ENCODE assay signal across 12 mouse cellular contexts in the genomic region with DNA sequence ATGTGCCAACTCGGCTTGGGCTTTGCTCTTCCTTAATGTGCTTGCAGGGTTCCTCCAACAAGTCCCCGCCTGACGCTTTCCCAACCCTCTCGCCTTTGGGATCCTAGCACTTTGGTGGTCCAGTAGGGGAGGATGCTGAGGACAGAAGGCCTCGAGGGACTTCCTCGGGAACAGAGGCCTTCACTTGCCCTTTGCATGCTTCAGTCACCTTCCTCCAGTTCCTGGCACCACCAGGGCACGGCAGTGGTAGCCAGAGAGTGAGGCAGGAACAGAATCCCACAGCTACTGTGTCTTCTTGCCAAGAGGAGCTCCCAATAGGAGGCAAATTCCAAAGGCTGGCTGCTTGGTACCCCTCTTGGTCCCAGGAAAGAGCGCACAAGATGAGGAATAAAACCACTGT.
"Had no signal": no experiment of that assay in that cellular context is flagged by ENCODE, and none has a peak within 500 bp of the region (broad histone marks: within the 10 kb centered on the region; RNA-seq: fewer than 3 reads in every experiment).

No protein-coding gene starts in this region.

- DNase-seq: retina, postnatal 1 day; right cerebral cortex, adult 18-20 months; right cerebral cortex, postnatal 14 days; right cerebral cortex, postnatal 25 days; right cerebral cortex, postnatal 4 days; spleen, adult 18-20 months; thymus, adult 18-20 months; thymus, adult 2 months; thymus, postnatal 14 days; thymus, postnatal 25 days; thymus, postnatal 36 days; thymus, postnatal 4 days had no signal
